Mouse (Mus musculus) forebrain, embryonic 15.5 days (tissue): Measurements from ENCODE around the gene Cga. TPM values are rescaled to one million over a fixed set of nuclear protein-coding genes. Genes with fewer than 3 reads are reported as not detected.

Source experiments
- ATAC-seq: fragments of 200-750 bp; cut with Nextera tagmentation; replicated peaks from 2 replicates; pipeline ENCODE4 v1.8.0; 2017; ENCODE audit warnings: mild to moderate bottlenecking, moderate TSS enrichment, moderate library complexity
- H3K27ac ChIP-seq: fragments of 300-500 bp; sonication (generic); replicated peaks from 2 replicates; pipeline ENCODE4 v1.5.1; 2015; ENCODE audit warnings: mild to moderate bottlenecking, inconsistent platforms
- H3K27me3 ChIP-seq: fragments of 300-500 bp; sonication (generic); 2 replicates; pipeline ENCODE4 v1.6.1; 2015; ENCODE audit warnings: inconsistent platforms
- H3K36me3 ChIP-seq: fragments of 300-500 bp; sonication (generic); 2 replicates; pipeline ENCODE4 v1.6.1; 2015; ENCODE audit warnings: mild to moderate bottlenecking, inconsistent platforms
- H3K4me1 ChIP-seq: fragments of 300-500 bp; sonication (generic); 2 replicates; pipeline ENCODE4 v1.6.1; 2015; ENCODE audit warnings: inconsistent platforms
- H3K4me2 ChIP-seq: fragments of 300-500 bp; sonication (generic); replicated peaks from 2 replicates; pipeline ENCODE4 v1.6.1; 2015; ENCODE audit warnings: mild to moderate bottlenecking, inconsistent platforms
- H3K4me3 ChIP-seq: fragments of 300-500 bp; sonication (generic); 2 replicates; pipeline ENCODE4 v1.5.1; 2015; ENCODE audit warnings: mild to moderate bottlenecking, inconsistent platforms
- H3K9ac ChIP-seq: fragments of 300-500 bp; sonication (generic); replicated peaks from 2 replicates; pipeline ENCODE4 v1.6.1; 2015; ENCODE audit warnings: mild to moderate bottlenecking, inconsistent platforms
- H3K9me3 ChIP-seq: fragments of 300-500 bp; sonication (generic); 2 replicates; pipeline ENCODE4 v1.6.1; 2016; ENCODE audit warnings: inconsistent platforms
- WGBS: fragments of 180-500 bp; shearing (Covaris S2); methylation state at CpG from one replicate; pipeline ENCODE4 v1.1.7; 2015; ENCODE audit warnings: mixed read lengths; 5-methylcytosine and 5-hydroxymethylcytosine counted together
- polyA plus RNA-seq: library from polyadenylated mRNA; unstranded; fragments of >200 nt; fragmentation: Nextera tagmentation; extraction: Ambion mirVana; gene quantifications from 2 replicates; pipeline ENCODE4 v1.2.1, GENCODE M21; 2015

Cga gene
- polyA plus RNA-seq, 1 experiment from 2014 or later = not detected

- ATAC-seq = no peak
- Histone ChIP-seq H3K9ac (no peak overlapping the region), H3K9me3 (no peaks in the 10 kb centered on the region), H3K4me1 (no peaks in the 10 kb centered on the region), H3K36me3 (no peaks in the 10 kb centered on the region), H3K4me3 (no peak overlapping the region), H3K4me2 (no peak overlapping the region), H3K27me3 (no peaks in the 10 kb centered on the region), H3K27ac (no peak overlapping the region)
- WGBS = 94% methylated on average over 25 of the region's 25 CpGs
These were observed 47.5 kb downstream of the Cga start for GRCm38 (mm10) chr4:34941046-34941445.

GRCm38 (mm10) chr4:34947181-34947580 is 53.6 kb downstream of the Cga start:
- Histone ChIP-seq H3K4me2 (no peak overlapping the region), H3K27ac (no peak overlapping the region)
- no peak for ATAC-seq

GRCm38 (mm10) chr4:34953716-34954115 is 60.1 kb downstream of the Cga start:
- 83% methylated on average over 10 of the region's 10 CpGs for WGBS
- H3K9ac ChIP-seq = no peak overlapping the region
- ATAC-seq = no peak

More at GRCm38 (mm10) chr4:34947181-34947580, 53.6 kb downstream of the Cga start:
- Histone ChIP-seq H3K9ac (no peak overlapping the region), H3K4me1 (no peaks in the 10 kb centered on the region), H3K4me3 (no peak overlapping the region), H3K9me3 (no peaks in the 10 kb centered on the region), H3K36me3 (no peaks in the 10 kb centered on the region), H3K27me3 (no peaks in the 10 kb centered on the region)

More at GRCm38 (mm10) chr4:34953716-34954115, 60.1 kb downstream of the Cga start:
- Histone ChIP-seq H3K4me2 (no peak overlapping the region), H3K27ac (no peak overlapping the region), H3K27me3 (no peaks in the 10 kb centered on the region), H3K4me1 (no peaks in the 10 kb centered on the region), H3K36me3 (no peaks in the 10 kb centered on the region), H3K9me3 (no peaks in the 10 kb centered on the region), H3K4me3 (no peak overlapping the region)

Other genes starting within 250 kb of the Cga start
- gene Slc35a1, start 206.3 kb upstream of the Cga start, polyA plus RNA-seq = 50.6 and 52.3 TPM in 2 replicates
- gene Cfap206, start 163.6 kb upstream of the Cga start, polyA plus RNA-seq = 2.2 and 2.7 TPM in 2 replicates
- not detected in 2 replicates for gene Gm136, start 137.5 kb upstream of the Cga start, polyA plus RNA-seq
- gene Smim8, start 115.4 kb upstream of the Cga start, polyA plus RNA-seq = 46.1 and 48.5 TPM in 2 replicates
- gene Zfp292, start 10.8 kb upstream of the Cga start, polyA plus RNA-seq = 36.7 and 37.4 TPM in 2 replicates